Mouse (Mus musculus) stomach, postnatal 0 days (tissue): ENCODE measurements around the gene Hist2h3b.

ENCODE experiments used
- CTCF ChIP-seq: IDR thresholded peaks from 2 replicates; pipeline ENCODE4 v1.5.1; 2016; ENCODE audit warnings: antibody characterized with exemption, low read depth, mild to moderate bottlenecking, moderate library complexity
- EP300 ChIP-seq: optimal IDR thresholded peaks from 2 replicates; pipeline ENCODE3; 2016; ENCODE audit warnings: antibody characterized with exemption

GRCm38 (mm10) chr3:96237904-96238511 lies 30.4 kb upstream of the Hist2h3b start:
- no peak for TF ChIP-seq CTCF
- TF ChIP-seq EP300, result no peak
